Mouse (Mus musculus) neural tube, embryonic 10.5 days (tissue): ENCODE measurements at regions not wholly inside any gene's neighbourhood (a gene's known extent, or its start where the extent isn't known, plus 50 kb on each side); places are given as distances from the start of the nearest gene placed in this dataset.

Experiments used
- DNase-seq: peaks from one replicate; pipeline ENCODE4 v3.0.0-alpha.2; 2017; ENCODE audit warnings: low spot score; ENCODE audit errors: extremely low spot score

DNA sequence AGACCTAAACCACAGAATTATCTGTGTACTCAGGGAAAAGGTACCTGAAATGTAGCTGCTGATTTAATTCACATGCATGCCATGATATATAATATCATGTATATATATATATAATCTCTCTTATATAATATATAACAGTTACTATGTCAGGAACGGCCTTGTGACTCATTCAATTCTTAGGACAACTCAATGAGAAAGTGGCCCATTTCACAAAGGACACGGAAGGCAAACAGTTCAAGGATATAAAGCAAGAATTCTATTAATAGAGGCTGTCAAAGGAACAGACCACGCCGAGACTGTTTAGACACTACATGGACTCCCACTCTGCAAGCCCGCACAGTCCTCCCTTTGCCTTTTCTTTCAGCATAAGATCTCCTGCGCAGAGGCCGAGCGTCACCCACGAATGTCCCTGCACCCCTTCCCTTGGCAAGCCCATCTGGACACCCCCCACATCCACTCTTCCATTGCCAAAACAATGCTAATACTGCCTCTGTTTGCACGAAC lies 148.0 kb upstream of the Klf14 start:
- DNase-seq, result no peak

DNA sequence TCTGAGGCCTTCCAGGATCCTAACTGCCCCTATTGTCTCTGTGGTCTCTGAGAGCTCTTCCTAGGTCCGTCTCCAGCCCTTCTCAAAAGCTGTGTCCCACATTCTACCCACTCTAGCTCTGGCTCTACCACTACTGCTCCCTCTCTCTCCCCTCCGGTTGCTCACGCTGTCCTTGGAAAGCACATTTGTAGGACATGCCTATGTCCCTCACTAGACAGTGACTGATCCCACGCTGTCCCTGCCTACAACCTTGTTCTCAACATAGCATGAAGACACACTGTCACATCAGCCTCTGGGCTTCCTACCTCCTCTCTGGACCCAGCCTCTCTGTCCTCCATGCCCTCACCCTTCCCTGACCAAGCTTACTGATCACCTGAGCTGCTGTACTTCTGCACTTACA lies 148.5 kb upstream of the Klf14 start:
- no peak for DNase-seq

DNA sequence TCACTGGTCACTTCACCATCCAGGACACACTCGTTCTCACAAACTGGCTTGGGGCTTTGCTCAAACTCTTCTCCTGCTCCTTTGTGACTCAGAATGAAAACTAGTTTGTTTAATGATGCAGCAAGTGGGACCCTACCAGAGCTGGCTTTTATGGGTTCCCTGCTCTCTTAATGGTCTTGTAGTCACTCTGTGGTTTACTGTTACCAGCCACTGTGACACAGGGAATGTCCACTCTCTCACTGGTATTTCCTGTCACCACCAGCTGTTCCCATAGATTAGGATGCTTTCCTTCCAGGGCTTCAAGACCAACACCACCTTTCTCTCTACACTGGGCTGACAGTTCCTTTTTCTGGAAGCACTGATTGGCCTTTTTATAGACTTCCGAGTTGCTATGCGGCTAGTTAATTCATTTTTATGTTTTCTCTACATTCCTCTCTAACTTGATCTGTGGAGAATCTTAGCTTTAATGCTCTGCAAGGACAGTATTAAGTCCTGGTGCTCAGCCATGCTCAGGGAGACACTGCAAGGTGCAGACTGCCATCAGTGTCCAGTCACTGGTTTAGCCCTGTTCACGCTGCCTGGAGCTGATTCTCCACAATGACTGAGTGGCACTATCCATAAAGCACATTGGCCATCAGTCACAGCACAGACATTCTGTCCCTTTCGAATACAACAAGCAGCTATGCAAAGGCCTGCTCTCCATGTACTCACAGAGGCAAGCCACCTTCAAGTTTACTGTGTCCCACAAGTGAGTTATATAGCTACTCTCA lies 149.2 kb upstream of the Klf14 start:
- no peak for DNase-seq

DNA sequence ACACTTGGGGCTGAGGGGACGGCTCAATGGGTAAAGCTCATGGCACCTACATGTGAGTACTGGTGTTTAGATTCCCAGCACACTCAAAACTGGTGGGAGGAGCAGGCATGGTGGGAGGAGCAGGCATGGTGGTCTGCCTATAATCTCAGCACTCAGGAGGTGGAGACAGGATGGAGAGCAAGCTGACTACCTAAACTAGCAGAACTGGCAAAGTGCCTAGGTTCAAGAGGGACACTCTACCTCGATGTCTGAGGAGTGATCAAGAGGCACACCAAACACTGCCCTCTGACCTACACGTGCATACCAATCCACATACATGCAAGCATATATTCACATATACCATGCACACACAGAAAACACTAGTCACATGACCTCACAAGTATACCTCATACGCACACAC lies 150.7 kb upstream of the Klf14 start:
- no peak for DNase-seq

DNA sequence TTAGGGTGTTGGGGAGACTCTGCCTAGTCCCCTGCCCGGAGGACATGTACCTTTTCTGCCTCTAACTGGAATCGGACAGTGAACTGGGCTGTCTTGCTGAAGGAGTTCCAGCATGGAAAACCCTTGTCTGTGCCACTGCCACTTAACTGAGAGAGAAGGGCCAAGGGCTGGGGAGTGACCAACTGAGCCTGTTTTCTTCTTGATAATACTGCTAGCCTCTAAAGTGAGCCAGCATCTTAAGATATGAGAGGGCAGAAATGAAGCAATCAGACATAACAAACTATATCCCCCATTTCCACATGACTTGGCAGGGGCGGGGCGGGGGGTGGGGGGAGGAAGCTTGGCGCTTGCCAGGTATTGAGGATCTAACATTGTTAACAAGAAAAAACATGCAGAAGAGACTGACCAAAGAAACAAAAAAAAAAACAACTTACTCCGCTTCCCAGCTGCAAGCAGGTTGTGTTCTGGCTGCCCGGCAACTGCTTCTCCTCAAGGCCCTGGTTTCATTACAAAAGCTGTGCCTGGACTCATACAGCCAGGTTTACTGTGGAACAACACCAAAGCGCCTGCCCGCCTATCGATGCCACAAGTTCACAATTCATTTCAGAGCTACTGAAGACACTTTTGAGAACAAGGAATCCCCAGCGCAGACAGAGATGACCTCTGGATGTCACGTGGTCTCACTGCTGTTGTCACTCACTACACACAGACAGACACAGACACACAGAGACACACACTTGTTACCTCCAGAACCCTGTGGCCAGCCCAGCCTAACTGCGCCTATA lies 153.6 kb upstream of the Klf14 start:
- DNase-seq, result no peak

DNA sequence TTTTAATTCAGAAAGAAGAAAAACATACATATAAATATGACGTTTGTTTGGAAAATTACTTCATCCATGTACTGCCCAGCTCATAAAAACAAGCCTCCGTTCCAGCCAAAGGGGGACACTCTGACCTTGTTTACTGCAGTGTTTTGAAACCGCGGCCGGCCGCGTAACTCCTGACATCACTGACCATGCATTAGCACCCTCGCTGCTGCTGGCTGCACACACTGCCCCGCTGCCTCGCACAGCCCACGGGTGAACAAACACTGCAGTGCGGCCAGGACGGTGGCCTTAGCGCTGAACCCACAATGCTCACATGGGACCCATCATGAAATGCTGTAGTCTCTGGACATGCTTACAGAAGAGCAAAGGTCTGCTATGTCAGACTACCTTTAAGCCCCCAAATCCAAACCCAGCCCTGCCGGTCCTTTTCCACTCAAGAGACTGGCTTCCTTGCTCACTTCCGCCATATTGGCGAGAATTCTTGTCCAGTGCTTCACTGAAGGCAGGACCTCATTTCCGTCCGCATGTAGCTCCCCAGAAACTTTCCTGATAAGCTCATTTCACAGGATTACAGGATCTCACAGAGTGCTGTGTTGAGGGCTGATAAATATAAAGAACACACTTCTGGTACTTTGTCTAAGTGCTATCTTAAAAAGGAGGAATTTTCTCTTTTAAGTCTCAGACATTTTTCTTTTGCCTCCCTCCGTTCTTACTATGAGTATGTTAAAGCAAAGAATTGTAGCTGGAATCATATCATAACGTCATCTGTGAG lies 154.9 kb upstream of the Klf14 start:
- DNase-seq, result no peak

DNA sequence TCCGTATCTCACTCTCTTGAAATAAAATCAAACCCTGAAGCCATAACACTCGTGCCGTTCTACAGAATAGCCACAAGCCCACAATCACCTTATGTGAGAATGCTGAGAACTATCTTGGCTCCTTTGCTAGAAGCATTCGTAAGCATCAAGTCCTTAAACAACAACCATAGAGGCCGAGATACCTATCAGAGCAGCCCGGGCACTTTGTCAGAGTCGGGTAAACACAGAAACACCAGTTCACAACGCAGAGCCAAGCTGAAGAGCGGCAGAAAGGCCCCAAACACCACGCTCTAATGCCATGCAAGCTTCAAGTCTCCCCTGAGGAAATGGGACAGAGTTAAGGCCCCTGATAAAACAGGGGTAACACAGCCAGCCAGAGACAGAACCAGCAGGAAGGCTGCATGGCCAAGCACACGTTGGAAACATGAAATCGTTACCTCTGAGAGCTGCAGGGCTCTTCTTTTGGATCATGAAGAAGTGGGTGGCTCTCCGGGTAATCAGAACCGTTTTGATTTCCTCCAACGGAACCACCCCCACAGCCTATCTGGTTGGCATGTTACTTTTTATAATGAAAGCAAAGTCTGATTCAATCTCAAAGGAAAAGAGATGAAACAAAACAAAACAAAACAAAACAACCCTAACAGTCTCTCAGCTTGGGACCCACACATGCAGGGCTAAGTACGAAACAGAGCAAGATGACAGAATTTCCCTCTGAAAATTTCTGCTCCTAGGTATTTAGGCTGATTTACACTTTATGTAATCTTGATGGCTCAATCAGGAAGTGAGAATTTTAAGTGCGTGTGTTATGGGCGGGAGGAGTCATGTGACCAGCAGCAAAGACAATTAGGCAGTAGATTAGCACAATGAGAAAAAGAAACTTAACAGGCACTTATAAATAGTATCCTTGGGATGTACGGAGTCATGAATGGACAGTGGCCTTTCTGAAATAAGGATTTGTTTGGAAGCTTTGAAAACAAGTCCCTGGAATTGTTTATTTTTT lies 155.8 kb upstream of the Klf14 start:
- DNase-seq, result no peak

DNA sequence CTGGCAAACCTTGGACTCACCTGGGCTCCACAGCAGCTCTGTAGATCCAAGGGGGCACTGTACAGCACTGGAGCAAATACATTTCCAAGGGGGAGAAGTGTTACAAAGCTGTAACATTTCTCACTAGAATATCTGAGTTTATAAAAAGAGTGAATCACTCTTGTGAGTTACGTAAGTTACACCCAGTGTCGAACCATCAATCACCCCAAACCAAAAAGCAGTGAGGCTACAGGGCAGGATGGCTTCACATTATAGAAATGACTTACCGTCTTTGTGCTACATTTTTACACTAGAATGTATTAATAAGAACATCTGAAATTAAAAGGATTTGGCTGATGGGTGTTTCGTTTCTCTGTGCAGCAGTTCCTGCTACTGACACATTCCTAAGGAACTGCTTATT lies 156.7 kb upstream of the Klf14 start:
- DNase-seq, result no peak

DNA sequence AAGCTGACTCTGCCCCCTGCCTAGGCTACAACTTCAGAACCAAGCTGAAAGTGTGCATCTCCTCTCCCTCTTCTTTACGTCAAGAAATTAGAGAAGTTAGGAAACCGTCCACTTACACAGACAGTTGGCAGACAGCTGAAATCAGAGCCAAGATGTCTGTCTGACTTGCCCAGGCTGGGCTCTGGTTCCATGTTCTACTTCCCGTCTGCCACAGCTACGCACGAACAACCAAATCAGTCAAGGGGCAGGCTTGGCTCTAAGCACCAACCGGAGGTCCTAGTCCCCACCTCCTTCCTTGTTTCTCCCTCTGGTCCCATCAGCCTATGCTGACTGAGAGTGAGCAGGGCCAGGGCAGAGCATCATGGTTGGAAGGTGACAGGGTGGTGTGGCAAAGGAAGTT lies 157.5 kb upstream of the Klf14 start:
- no peak for DNase-seq

DNA sequence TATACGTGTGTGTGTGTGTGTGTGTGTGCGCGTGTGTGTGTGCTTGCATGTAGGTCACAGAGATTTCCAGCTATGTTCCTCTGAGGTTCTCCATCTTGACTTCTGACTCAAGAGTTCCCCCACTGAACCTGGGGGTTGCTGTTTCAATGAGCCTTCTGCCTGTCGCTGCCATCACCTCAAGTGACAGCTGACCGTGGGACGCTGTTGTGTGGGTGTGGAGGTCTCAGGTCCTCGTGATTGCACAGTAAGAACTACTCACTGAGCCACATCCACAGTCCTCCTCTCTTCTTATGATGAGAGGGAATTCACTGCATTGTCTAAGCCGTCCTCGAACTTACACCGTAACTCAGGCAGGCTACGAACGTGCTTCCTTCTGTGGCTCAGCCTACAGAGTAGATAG lies 158.8 kb upstream of the Klf14 start:
- DNase-seq, result no peak

DNA sequence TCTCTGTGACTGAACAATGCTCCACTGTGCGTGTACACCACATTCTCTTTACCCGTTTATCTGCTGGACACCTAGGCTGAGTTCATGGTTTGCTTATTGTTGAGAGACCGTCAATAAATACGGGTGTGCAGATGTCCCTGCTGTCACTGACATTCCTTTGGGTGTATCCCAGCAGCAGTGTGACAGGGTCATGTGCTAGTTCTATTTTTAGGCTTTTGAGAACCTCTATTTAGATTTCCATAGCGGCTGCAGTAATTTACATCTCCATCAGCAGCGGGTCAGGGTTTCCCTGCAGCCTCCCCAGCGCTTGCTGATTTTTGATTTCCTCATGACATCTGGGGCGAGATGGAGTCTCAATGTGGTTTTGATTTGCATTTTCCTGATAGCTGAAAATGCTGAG lies 162.1 kb upstream of the Klf14 start:
- DNase-seq, result peak; percentile 31

DNA sequence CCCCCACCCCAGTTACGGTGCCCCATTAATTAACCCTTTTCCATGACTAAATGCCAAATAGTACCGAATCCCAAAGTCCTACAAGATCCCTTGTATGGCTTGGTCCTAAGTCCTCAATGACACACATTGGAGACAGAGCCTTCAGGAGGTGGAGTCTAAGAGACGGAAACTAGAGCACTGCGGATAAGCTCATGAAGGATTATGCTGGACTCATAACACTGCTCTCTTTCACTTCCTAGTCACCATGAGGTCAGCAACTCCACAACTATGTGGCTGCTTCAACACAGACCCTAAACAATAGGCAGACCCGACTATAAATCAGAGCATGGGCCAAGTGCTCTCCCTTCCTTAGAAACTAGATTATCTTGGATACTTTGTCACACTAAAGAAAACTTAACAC lies 164.0 kb upstream of the Klf14 start:
- DNase-seq, result no peak

DNA sequence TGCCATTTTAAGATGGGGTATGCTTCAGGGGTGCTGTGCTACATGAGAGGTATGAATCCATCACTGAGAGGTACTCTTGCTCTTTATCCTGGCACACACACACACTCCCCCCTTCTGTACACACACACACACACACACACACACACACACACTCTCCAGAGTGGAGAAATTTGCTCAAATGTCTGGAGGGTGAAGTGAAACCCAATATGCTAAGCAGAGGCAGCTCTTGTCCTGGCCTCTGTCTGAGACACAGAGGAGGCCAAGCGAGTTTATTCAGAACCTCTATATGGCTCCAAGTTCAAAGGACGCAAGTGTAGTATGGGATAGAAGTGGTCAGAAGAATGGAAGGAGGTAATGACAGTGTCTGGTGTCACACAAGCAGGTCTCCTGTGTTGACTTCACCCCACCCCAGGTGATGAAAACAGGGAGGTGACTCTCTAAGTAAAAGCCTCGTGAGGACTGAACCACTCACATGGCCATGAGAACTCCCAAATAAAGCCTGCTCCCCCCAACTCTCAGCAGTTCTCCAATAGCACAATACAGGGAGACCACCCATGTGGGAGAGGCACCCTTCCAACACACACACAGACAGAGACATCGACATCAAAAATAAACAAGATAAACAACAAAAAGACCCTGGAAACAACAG lies 164.6 kb upstream of the Klf14 start:
- no peak for DNase-seq

DNA sequence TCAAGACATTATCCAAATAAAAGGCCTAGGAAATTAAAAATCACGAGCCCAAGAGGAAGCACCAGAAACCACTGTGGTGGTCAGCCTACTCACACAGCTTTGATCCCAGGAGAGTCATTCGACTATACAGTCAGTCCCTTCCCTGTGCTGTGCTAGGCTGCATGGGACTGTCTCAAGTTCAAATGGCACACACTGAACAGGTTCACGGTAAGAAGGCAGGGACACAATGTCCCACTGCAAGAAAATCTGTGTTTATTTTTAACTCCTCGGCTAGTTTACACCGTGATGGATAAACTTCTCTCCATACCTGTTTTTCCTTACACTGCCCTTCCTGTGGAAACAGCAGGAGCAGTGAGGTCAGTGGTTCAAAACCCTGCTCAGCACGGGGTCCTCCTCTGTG lies 165.2 kb upstream of the Klf14 start:
- no peak for DNase-seq

DNA sequence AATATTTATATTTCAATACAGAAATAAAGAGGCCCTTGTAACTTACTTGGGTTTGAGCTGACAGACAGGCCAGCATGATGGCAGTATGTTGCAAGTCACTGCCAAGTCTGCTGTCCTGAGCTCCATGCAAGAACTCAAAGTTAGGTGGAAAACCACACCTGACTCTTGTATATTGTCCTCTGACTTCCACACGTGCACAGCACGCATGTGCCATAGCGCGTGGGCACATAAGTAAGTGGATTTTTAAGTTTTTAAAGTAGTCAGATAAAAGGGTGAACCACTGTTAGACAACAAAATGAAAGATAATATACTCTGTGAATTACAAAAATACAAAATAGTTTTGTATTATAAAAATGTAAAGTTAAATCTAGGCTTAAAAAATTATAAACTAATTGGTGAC lies 166.0 kb upstream of the Klf14 start:
- no peak for DNase-seq

DNA sequence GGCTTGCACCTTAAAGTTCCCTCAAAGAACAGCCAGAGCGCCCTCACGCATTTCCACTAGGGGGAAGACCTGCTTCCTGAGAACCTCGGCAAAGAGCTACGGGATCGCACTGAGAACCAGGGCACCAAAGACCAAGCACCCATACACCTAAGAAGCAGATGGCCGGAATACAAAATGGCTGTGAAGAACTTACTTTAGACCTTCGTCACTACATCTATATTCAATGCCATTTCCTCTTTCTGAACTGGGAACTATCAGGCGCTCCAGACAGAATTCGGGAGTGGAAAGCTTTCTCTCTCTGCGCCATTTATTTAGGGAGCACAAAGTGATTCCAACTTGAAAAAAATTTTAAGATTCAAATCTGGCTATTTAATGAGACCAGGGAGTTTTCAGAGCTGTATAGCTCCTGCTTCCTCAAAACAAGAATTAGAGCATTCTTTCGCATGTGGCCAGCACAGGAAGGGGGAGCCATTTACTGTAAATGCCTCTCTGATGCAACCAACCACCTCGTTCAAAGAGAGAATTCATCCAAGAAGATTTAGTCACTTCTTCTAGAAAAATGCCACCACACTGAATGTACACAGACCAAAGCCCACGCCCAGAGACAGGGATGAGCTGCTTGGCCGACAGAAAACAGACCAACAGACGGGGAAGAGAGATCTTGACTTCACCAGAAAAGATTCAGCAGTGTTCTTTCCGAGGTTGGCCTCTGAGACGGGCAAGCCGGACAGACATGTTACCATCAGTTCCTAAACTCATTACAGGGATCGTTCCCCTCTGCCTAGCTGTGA lies 166.6 kb upstream of the Klf14 start:
- DNase-seq, result no peak

DNA sequence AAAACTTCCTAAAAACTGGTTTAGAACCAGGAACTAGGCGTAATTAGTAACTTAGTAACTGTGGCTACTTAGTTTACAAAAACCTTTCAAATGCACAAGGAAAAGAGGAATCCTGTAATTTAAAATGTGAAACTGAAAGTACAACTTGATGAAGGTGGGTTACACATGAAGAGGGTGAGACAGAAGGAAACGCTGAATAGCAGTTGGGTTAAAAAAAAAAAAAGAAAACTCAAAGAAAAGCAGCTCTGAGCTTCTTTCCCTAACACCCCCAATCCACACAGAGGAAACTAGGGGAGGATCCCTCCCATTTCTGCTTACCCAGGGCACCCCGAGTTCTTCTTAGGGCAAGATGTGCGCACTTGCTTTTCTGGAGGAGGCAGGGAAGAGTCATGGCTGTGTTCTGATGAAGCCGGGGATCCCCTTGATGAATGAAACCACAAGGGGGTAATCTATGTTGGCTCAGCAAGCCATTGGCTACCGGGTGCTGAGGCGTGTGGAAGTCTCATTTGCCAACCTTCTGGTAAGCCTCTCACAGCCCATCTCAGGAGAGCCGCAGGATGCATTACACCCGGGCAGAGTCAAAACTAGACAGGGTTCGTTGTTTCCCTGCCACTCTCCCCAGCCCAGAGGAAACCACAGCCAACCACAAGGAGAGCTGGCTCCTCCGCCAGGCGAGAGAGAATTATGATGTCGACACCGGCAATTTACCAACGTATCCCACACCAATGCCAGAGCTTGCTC lies 167.4 kb upstream of the Klf14 start:
- DNase-seq, result no peak

DNA sequence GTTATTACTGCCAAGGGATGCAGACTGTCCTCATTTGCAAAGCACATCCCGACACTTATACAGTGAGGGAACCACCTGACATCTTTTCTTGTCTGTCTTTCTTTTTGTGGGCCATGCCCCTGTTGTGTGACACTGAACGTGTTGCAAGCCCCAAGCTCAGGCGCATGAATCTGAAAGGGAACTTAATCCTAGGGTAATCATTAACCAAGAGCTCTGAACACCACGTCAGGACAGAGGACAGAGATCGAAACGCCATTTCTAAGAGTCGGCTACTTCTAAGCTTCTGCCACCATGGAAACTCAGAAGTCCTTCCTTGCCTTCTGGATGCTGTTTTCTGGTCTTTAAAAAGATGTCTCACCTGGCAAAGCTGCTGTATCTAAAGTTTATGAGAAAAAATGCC lies 170.3 kb upstream of the Klf14 start:
- no peak for DNase-seq

DNA sequence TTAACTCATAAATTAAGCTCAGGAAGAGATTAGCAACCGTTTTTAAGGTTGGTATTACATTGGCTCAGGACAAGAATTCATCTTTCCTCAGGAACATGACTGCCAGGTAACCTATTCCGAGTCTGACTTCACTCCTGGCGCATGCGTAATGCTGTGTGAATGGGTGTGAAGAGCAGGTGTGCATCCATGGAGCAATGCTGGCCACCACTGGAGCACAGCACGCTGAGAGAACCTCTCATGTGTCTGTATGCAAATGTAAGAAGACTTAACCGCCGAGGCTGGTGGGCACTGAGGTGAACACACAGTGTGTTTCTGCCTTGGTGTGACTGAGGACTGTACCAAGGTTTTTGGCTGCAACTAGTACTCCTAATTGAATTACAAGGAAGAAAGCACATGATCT lies 171.1 kb upstream of the Klf14 start:
- DNase-seq, result no peak
